Mouse (Mus musculus) naive thymus-derived CD4-positive, alpha-beta T cell, adult 2 months (primary cell): ENCODE measurements around the gene Tmem145.
"Not testable (repeated sequence)": the region's sequence is repeated elsewhere in the genome, so short reads cannot be mapped to it uniquely, and the experiment has no call there.

Experiments used
- DNase-seq: peaks from one replicate; pipeline ENCODE4 v3.0.0-alpha.2; 2011; ENCODE audit warnings: low read depth

Gene Tmem145

DNA sequence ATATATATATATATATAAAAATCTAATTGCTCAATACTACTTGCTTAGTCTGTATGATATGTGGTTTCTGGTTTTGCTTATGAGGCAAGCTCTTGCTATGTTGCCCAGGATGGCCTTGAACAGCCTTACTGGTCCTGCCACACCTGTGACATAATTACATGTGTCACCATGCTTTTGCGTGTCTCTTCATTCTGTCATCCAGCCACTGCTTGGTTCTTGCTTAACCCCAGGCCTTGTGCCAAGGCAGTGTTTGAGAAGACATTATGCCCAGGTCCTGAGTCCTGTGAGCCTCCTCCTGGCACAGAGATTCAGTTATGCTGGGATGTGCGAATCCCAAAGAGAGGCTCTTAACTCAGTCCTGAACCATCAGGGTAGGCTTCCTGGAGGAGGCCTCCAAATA, 17.3 kb downstream of the Tmem145 start:
- DNase-seq, result no peak

DNA sequence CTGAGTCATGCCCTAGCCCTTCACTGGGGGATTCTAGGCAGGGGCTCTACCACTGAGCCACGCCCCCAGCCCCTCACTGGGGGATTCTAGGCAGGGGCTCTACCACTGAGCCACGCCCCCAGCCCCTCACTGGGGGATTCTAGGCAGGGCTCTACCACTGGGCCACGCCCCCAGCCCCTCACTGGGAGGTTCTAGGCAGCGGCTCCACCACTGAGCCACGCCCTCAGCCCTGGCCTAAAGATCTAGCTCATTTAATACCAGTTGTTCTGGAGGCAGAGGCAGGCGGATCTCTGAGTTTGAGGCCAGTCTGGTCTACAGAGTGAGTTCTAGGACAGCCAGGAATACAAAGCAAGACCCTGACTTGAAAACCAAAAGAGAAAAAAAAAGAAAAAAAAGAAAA, 19.5 kb downstream of the Tmem145 start:
- not testable (repeated sequence) for DNase-seq

DNA sequence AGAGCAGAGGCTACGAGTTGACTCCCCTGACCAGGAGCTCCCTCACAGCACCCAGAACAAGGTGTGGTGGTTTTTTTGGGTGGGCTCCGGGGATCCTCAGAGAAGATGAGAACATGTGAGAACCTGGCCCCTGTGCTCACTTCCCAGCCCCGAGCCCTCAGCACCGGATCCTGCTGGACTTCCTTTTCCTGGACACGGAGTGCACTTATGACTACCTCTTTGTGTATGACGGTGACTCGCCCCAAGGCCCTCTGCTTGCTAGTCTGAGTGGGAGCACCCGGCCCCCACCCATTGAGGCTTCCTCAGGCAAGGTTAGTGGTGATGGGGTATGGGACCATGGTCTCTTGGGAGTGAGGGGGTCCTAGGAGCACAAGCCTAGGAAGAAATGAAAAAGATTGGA, 20.3 kb downstream of the Tmem145 start:
- no peak for DNase-seq

DNA sequence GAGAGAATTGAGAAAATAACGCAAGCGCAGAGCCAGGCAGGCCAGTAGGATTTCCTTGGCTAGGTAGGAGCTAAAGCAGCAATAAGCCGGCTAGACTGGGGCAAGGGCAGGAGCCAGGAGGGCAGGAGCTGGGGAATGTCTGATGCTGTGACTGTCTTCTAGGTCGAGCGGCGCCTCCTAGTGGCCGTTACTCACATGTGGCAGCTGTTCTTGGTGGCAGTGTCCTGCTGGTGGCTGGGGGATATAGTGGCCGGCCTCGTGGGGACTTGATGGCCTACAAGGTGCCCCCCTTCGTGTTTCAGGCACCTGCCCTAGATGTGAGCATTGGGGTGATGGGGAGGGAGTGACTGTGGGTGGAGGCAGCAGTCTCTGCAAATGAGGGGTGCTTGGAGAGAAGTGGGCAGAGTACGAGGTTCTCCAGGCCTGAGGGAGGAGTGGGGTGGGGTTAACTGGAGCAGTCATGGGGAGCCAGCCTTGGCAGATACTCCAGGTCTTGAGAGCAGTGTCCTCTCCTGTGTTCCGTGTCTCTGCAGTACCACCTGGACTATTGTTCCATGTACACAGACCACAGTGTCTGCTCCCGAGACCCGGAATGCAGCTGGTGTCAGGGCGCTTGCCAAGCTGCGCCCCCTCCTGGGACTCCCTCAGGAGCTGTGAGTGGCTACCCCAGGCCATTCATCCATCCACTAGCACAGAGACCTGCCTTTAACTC, 27.8 kb downstream of the Tmem145 start:
- peak; percentile 83 for DNase-seq

DNA sequence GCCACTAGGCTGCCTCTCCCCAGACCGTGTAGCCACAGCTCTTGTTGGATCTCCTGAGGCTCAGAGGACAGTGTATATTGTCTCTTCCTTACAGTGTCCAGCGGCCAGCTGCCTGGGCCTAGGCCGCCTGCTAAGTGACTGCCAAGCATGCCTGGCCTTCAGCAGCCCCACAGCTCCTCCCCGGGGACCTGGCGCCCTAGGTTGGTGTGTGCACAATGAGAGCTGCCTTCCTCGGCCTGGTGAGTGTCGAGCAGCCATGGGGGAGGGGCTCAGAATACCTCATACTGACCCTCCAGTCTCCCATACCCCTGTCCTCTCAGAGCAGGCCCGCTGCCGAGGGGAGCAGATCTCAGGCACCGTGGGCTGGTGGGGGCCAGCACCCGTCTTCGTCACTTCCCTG, 28.6 kb downstream of the Tmem145 start:
- no peak for DNase-seq

DNA sequence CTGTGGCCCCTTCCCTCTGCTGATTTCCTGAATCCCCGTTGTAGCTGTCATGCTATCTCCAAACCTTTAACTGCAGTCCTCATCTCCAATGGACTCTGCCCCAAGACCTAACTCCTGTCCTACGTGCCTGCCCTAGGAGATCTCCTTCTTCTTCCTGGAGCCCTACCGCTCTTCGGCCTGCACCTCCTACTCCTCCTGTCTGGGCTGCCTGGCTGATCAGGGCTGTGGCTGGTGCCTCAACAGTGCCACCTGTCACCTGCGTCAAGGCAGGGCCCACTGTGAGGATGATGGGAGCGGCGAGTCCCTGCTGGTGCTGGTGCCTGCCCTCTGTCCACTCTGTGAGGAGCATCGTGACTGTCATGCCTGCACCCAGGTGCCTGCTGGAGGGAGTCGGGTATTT, 33.4 kb downstream of the Tmem145 start:
- no peak for DNase-seq

DNA sequence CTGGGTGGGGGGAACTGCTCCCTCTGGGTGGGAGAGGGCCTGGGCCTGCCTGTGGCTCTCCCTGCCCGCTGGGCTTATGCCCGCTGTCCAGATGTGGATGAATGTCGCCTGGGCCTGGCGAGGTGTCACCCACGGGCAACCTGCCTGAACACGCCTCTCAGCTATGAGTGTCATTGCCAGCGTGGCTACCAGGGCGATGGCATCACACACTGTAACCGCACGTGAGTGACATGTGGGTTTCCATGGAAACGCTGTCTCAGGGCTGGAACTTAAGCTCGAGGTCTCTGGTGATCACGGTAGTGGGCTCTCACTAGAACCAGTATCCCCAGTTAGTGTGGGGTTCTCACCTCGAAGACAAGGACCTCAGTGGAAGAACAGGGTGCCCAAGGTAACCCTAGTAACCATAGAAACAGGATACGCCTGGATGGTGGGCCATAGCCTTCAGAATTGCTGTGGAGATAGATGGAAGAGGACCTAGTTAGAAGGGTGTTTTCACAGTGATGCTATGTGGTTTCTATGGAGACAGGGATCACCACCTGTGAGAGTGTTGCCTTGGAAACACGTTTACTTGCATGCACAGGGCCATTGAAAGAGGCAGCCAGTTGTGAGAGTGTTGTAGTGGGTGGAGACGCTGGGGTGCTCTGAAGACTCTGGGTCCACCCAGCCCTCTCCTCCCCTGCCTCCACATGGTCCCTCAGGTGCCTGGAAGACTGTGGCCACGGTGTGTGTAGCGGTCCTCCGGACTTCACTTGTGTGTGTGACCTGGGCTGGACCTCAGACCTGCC, 35.3 kb downstream of the Tmem145 start:
- DNase-seq, result no peak

DNA sequence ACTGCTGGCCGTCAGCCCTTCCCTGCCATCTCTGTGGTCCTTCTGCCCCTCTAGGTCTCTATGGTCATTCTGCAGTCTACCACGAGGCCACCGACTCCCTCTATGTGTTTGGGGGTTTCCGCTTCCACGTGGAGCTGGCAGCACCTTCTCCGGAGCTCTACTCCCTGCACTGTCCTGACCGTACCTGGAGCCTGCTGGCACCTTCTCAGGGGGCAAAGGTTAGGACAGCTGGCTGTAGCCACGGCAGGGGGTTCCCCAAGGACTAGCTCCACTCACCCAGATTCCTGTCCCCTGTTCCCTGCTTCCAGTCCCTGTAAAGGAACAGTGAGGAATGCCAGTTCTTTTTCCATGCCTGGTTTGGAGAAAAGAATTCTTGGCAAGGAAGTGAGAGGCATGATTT, 43.0 kb downstream of the Tmem145 start:
- DNase-seq, result no peak

DNA sequence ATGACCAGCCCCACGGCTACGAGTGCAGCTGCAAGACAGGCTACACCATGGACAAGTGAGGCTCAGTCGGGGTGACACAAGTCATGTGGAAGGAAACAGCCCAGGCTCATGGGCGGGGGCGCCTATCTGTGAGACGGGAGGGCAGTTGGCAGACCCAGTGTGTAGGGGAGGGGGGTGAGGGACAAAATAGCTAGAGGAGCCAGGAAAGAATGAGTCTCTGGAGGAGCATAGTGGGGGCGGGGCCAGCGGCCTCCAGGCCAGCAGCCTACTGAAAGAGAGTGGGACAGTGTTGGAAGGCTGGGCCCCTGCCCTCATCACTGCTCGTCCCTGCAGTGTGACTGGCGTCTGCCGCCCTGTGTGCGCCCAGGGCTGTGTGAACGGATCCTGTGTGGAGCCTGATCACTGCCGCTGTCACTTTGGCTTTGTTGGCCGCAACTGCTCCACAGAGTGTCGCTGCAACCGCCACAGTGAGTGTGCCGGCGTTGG, 52.9 kb downstream of the Tmem145 start:
- no peak for DNase-seq

DNA sequence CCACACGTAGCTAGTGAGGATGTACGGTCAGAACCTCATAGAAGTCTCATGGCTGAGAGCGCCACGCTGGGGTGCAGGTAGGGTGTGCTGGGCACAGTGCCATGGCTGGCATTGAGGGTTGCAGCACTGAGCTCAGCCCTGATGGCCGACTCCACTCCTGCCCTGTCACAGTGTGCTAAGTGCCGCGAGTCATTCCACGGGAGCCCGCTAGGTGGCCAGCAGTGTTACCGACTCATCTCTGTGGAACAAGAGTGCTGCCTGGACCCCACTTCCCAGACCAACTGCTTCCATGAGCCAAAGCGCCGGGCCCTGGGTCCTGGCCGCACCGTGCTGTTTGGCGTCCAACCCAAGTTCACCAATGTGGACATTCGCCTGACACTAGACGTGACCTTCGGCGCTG, 57.2 kb downstream of the Tmem145 start:
- DNase-seq, result no peak

DNA sequence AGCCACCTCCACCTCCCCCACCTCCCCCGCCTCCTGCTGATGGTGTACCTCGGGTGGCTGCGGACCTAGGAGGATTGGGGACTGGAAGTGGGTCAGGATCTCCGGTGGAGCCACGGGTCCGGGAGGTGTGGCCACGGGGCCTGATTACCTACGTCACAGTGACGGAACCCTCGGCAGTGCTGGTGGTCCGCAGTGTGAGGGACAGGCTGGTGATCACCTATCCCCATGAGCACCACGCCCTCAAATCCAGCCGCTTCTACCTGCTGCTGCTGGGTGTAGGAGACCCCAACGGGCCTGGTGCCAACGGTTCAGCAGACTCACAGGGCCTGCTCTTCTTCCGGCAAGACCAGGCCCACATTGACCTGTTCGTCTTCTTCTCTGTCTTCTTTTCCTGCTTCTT, 57.7 kb downstream of the Tmem145 start:
- no peak for DNase-seq
